Mouse (Mus musculus): ENCODE results near the gene Gmds. TPM values are rescaled to one million over a fixed set of nuclear protein-coding genes. Genes with fewer than 3 reads are reported as not detected.

The Gmds gene
- total RNA-seq, 2 experiments from 2014 or later, result 11.3 to 12.1 TPM

DNA sequence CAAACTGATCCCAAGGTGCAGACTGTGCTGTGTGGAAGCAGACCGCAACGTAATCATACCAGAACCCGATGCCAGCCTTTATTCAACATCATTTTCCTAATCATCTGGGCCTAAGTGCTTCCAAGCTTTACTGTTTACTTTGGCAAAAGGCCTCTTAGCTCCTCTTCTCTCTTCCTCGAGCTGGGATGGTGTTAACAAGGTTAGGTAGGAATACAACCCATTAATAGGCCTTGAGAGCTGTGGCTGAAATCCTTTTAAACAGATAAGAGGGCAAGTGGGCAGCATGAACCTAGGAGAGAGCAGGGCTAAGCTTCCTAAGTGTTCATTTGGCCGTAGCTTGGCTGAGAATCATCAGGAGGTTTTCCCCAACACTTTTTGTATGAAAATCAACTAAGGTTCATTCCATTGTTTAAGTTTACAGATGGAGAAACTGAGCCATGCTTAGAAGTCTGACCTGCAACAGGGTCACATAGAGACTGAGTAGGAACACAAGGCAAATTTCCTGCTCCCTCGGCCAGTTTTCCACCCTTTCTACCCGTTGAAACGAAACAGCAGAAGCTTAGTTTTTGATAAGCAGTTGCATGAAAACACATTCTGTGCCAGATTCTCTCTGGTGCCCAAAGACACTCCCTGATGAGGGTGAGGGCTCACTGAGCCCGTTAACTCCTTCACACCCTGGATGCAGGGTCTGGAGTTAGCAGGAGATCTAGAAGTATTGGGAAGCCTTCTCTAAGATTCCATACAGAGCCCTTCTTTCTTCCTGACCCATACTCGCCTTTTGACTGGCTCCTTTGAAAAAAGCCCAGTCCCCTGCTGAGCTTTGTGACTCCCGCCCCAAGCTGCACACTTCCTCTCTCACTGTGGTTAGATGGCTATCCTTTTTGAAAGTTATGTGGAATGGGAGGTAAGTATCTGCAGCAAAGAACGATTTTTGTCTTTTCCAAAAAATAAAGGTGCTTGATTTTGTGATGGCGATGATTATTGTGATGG, 379.9 kb downstream of the Gmds start:
- intact Hi-C loops (cut with DNase I), result loop anchor here (5.0 kb wide), 1 partner anchor 254 kb away; no protein-coding TSS in a partner anchor
- H3K27ac ChIP-seq, result peak overlapping the region; percentile 70; the same call in 1 of the 2 replicates
- TF ChIP-seq CTCF (IDR thresholded peaks at IDR 0.05), result no peak
- DNase-seq (ENCODE audit: extremely low spot score in 1 of 2, low spot score in 2 of 2), result no peak
- no peak overlapping the region for H3K4me3 ChIP-seq

DNA sequence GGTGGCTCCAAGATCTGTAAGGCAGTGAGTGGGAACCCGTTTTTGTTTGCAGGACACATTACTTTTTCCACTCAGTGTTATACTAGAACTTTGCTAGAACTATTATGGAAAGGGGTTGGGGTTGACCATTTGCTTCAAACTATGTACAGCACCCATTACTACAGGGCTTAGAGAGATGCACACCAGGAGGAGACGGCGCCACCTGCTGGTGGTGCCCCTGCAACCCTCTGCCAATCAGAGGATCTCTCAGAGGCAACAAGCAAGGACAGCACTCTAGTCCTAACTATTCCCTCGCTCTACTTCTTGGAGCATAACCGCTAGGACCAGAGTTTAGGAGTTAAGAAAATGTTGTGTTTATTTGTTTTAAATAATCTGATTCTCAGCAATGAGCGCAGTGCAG, 382.0 kb downstream of the Gmds start:
- no peak overlapping the region for H3K27ac ChIP-seq
- peak; percentile 65 for TF ChIP-seq CTCF (IDR thresholded peaks at IDR 0.05)
- no peak overlapping the region for H3K4me3 ChIP-seq
- intact Hi-C loops (cut with DNase I), result loop anchor here (2.0 to 5.0 kb wide), 2 partner anchors 156 to 256 kb away; no protein-coding TSS in a partner anchor
- no peak for DNase-seq (ENCODE audit: extremely low spot score in 1 of 2, low spot score in 2 of 2)

DNA sequence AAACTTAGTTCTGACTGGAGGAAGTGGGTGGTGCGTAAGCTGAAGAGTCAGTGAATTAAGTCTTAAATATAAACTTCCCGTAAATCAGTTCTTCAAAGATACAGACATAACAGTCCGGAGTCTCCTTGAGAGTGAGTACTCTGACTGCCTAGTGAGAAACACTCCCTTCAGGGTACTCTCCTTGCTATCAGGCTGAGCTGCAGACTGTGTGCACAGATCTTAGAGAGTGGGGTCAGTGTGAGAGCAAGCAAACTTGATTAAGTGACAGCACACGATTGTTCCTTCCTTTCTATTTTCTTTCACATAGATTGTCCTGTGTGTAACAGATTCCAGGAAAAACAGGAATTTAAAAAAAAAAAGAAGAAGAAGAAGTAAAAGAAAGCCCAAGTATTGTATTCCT, 382.4 kb downstream of the Gmds start:
- intact Hi-C loops (cut with DNase I), result loop anchor here (2.0 to 5.0 kb wide), 2 partner anchors 155 to 256 kb away; no protein-coding TSS in a partner anchor
- no peak overlapping the region for H3K27ac ChIP-seq

DNA sequence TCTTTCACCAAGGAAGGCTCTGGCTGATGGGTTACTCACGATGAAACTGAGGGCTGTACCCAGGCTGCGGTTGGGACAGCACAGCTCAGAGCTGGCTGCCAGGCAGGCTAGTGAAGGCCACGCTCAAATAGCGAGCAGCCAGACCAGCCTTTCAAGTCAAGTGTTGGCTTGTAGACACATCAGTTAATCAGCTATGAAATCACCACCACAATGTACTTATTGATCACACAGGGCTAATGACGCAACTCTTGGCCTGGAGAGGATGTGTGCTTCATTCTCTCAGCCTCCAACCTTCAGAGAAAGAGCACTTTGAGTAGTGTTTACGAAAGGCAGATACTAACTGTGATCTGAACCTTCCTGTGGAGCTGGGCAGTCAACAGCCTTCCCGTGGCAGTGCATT, 383.4 kb downstream of the Gmds start:
- no peak for DNase-seq (ENCODE audit: extremely low spot score in 1 of 2, low spot score in 2 of 2)
- H3K27ac ChIP-seq, result no peak overlapping the region; the same call in 1 of the 2 replicates
- intact Hi-C loops (cut with DNase I), result loop anchor here (5.0 kb wide), 1 partner anchor 257 kb away; no protein-coding TSS in a partner anchor
- TF ChIP-seq CTCF (IDR thresholded peaks at IDR 0.05), result no peak
- no peak overlapping the region for H3K4me3 ChIP-seq

More for the DNA sequence above, 382.4 kb downstream of the Gmds start:
- no peak for DNase-seq (ENCODE audit: extremely low spot score in 1 of 2, low spot score in 2 of 2)
- TF ChIP-seq CTCF (IDR thresholded peaks at IDR 0.05), result no peak
- no peak overlapping the region for H3K4me3 ChIP-seq

DNA sequence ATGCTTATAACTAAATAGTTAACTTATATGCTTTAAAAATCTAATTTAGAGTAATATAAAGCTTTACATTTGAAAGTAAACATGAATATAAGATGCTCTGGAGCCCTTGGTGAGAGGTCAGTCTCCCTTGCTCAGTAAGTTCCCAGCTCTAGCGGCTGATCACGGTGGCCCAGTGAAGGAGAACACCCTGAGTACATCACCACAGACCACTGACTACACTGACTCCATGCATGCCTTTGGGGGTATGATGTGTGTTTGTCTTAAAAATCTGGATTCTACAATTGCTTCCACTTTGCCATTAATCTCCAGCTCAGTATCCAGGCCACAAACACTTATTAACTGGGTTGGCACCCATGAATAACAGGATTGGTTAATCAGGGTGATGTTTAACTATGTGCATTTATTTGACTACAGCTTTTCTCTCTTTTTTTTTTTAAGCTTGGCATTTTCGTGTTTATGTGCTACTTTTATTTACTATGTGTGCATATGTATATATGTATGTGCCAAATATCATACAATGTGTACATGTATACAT, 393.8 kb downstream of the Gmds start:
- intact Hi-C loops (cut with DNase I), result no loop called here
- no peak overlapping the region for H3K27ac ChIP-seq
- no peak for TF ChIP-seq CTCF (IDR thresholded peaks at IDR 0.05)
- no peak for DNase-seq (ENCODE audit: extremely low spot score in 1 of 2, low spot score in 2 of 2)
- no peak overlapping the region for H3K4me3 ChIP-seq

DNA sequence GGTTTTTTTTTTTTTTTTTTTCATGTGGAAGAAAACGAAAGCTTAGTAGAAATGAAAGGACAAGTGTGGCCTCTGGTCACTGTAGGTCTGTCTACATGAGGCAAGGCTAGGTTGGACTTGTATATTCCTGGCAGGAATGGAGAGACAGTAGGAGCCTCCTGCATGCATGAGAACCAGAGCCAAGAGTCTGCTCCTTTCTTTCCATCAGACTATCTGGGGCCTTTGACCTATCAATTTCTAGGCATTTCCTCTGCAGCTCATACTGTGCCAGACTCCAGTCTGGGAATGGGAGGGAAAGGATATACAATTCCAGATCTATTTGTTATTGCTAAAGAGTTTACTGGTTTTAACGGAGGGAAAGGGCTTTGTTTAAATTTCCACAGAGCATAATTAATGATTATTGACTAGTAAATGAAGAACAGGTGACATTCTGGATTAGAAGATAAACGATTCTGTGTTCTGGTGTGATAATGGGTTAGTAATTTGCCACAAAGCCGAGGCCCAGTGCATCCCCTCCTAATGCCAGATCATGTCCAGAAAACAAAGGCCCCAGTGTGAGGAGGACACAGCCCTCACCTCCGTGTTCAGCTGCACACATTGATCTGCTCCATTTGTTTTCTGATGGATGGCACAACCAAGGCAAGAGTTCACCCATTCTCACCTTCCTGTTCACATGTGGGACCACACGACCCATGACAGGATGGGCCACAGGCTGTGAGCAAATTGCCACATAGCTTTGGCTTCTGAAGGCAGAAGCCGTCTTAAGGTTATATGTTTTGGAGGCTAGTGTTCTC, 394.9 kb downstream of the Gmds start:
- Histone ChIP-seq H3K27ac (no peak overlapping the region), H3K4me3 (no peak overlapping the region)
- no peak for DNase-seq (ENCODE audit: extremely low spot score in 1 of 2, low spot score in 2 of 2)
- no peak for TF ChIP-seq CTCF (IDR thresholded peaks at IDR 0.05)
- intact Hi-C loops (cut with DNase I), result no loop called here

DNA sequence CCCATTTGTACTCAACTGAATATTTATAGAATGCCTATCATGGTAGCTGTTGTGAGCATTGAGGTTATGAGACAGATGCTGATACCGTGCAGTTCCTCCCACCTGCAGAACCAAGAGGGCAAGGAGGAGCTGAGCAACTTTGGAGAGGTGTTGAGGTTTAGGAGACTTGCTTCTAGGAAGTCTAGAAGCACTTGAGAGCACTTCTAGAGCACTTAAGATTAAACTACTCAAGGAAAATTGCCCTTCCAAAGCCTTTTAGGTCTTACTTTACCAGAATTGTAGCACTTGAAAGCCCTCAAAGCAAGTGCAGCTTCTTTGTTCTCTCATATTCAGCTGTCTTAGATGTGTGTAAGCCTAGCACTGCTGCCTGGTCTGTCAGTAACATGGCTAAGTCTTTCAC, 409.2 kb downstream of the Gmds start:
- H3K4me3 ChIP-seq, result no peak overlapping the region
- intact Hi-C loops (cut with DNase I), result no loop called here
- H3K27ac ChIP-seq, result no peak overlapping the region
- DNase-seq (ENCODE audit: extremely low spot score in 1 of 2, low spot score in 2 of 2), result no peak
- no peak for TF ChIP-seq CTCF (IDR thresholded peaks at IDR 0.05)

DNA sequence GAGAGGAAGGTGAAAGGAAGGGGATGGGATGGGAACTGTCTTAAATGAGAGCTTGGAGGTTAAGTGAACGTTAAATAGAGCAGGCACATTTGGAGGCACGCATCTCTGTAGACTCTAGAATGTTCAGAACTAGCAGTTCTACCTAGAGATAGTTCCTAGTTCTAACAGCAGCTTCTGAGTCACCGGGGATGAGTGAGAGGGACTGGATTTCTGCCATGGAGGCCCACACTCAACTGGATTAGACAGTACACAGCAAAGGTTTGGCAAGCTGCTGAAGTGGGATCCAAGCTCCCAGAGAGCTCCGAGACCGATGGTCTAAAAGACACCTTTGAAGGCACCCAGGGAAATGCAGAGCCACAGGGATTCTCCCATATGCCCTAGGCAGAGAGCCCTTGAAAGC, 411.9 kb downstream of the Gmds start:
- intact Hi-C loops (cut with DNase I), result no loop called here
- no peak overlapping the region for H3K27ac ChIP-seq
- no peak overlapping the region for H3K4me3 ChIP-seq
- TF ChIP-seq CTCF (IDR thresholded peaks at IDR 0.05), result no peak
- DNase-seq (ENCODE audit: extremely low spot score in 1 of 2, low spot score in 2 of 2), result peak; percentile 24 to 52

DNA sequence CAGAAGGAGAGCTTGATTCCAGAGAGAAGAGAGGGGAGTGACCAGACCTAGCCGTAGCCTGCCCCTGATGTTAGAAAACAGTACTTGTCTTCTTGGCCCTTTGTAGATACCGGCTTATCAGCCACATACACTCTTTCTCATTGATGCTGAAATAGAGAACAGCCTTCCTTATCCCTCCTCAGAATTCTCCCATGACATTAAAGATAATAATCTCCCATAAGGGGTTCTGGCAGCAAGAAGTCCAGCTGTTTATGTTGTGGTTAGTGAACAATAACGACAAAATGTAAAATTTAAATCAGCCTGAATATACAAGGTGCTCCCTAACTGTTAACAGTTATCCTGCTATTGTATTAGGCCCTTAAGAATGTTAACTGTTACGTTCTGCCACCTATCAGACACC, 414.0 kb downstream of the Gmds start:
- intact Hi-C loops (cut with DNase I), result no loop called here
- H3K27ac ChIP-seq, result no peak overlapping the region

DNA sequence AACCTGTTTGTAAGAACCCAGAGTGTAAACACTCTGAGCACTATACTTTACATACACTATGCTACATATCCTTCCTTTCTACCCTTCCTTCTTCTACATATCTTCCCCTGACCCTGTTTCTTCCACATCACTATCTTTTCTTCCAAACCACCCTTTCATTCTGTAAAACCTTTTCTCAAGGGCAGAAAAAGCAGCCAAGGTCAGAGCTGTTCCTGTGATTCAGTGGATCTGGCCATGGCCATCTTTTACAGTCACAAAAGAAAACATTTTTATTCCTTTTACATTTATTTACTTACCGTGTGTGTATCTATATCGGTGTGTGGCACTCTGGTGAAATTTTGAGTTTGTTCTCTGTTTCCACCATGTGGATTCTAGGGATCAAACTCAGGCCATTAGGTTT, 418.8 kb downstream of the Gmds start:
- DNase-seq (ENCODE audit: extremely low spot score in 1 of 2, low spot score in 2 of 2), result no peak
- Histone ChIP-seq H3K4me3 (no peak overlapping the region), H3K27ac (no peak overlapping the region)
- intact Hi-C loops (cut with DNase I), result no loop called here
- no peak for TF ChIP-seq CTCF (IDR thresholded peaks at IDR 0.05)

More for the DNA sequence above, 414.0 kb downstream of the Gmds start:
- no peak for DNase-seq (ENCODE audit: extremely low spot score in 1 of 2, low spot score in 2 of 2)
- no peak for TF ChIP-seq CTCF (IDR thresholded peaks at IDR 0.05)
- no peak overlapping the region for H3K4me3 ChIP-seq

DNA sequence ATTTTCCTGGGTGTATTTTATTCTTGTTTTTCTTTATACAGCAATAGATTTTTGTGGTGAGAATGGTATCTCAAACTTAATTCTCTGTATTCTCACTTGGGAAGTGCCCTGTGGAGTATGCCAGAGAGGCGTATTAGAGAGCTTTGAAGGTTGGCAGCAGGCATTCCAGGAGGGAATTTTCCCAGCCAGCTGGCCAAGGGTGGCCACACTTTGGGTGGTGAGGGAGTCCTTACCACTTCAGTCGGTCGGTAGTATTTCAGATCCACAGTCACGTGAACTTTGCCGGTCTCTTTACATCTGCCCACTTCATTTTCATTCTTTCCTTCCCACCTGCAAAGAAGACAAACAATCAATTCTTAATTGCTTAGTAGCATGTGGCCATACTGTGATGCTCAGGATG, 421.2 kb downstream of the Gmds start:
- intact Hi-C loops (cut with DNase I), result no loop called here
- Histone ChIP-seq H3K4me3 (no peak overlapping the region), H3K27ac (no peak overlapping the region)
- DNase-seq (ENCODE audit: extremely low spot score in 1 of 2, low spot score in 2 of 2), result no peak
- TF ChIP-seq CTCF (IDR thresholded peaks at IDR 0.05), result no peak
